Mouse (Mus musculus) erythroid progenitor cell, adult 5-6 weeks (primary cell): ENCODE data around the gene AI464131. TPM values are rescaled to one million over a fixed set of nuclear protein-coding genes. Genes with fewer than 3 reads are reported as not detected.
"Not testable (repeated sequence)": the region's sequence is repeated elsewhere in the genome, so short reads cannot be mapped to it uniquely, and the experiment has no call there.

ENCODE experiments used
- ATAC-seq: replicated peaks from 2 replicates; pipeline ENCODE4 v1.8.0; 2016; ENCODE audit warnings: moderate number of reproducible peaks, mild to moderate bottlenecking, moderate TSS enrichment, inconsistent platforms; ENCODE audit not compliant: poor library complexity, low FRiP score, severe bottlenecking
- total RNA-seq, 2 experiments: library from RNA; stranded (forward) in 1 of 2; stranded (reverse) in 1 of 2; fragments of 150-400 nt in 1 of 2; fragments of 186-747, 209-891 nt in 1 of 2; gene quantifications; 2 replicates each; pipeline versions ENCODE4 v1.2.3 to v1.2.4; 2015 to 2017; ENCODE audit warnings: low replicate concordance in 2 of 2

Gene AI464131
- total RNA-seq, 2 experiments from 2014 or later: 0.45 TPM; not detected in 1

GRCm38 (mm10) chr4:41477648-41478160, 25.2 kb downstream of the AI464131 start:
- ATAC-seq: no peak

GRCm38 (mm10) chr4:41471384-41471689, 31.5 kb downstream of the AI464131 start:
- no peak for ATAC-seq

- no peak for ATAC-seq
These were observed 32.0 kb downstream of the AI464131 start for GRCm38 (mm10) chr4:41470684-41471383.

- no peak for ATAC-seq
These were observed 32.7 kb downstream of the AI464131 start for GRCm38 (mm10) chr4:41470051-41470683.

- no peak for ATAC-seq
These were observed 33.7 kb downstream of the AI464131 start for GRCm38 (mm10) chr4:41469199-41469598.

- no peak for ATAC-seq
These were observed 34.3 kb downstream of the AI464131 start for GRCm38 (mm10) chr4:41468396-41469080.

- no peak for ATAC-seq
These were observed 37.6 kb downstream of the AI464131 start for GRCm38 (mm10) chr4:41465287-41465665.

GRCm38 (mm10) chr4:41464345-41465286, 38.3 kb downstream of the AI464131 start, which contains the start of the genes Kif24 and Nudt2:
TSS of gene Kif24 (minus strand) at chr4:41464887.
TSS of gene Nudt2 (plus strand) at chr4:41465151.
- peak; percentile 94 for ATAC-seq

GRCm38 (mm10) chr4:41463051-41463738, 39.7 kb downstream of the AI464131 start:
- ATAC-seq: not testable (repeated sequence)

- ATAC-seq: no peak
These were observed 42.2 kb downstream of the AI464131 start for GRCm38 (mm10) chr4:41460690-41461089.

- ATAC-seq: no peak
These were observed 55.3 kb downstream of the AI464131 start for GRCm38 (mm10) chr4:41447595-41447994.

Other genes with a start within 250 kb of the AI464131 start
- 52.3 and 55.8 TPM in 2 replicates for gene Ubap2, start 227.9 kb downstream of the AI464131 start, total RNA-seq (2015; ENCODE audit: low replicate concordance)
- gene Ubap2, start 227.9 kb downstream of the AI464131 start, total RNA-seq (2017; ENCODE audit: low replicate concordance): 33.1 and 42.1 TPM in 2 replicates
- gene Dcaf12, start 188.2 kb downstream of the AI464131 start, total RNA-seq (2015; ENCODE audit: low replicate concordance): 58.4 and 77.1 TPM in 2 replicates
- 66.0 and 84.6 TPM in 2 replicates for gene Dcaf12, start 188.2 kb downstream of the AI464131 start, total RNA-seq (2017; ENCODE audit: low replicate concordance)
- gene Ubap1, start 154.1 kb downstream of the AI464131 start, total RNA-seq (2015; ENCODE audit: low replicate concordance): 28.5 and 33.1 TPM in 2 replicates
- gene Ubap1, start 154.1 kb downstream of the AI464131 start, total RNA-seq (2017; ENCODE audit: low replicate concordance): 126 and 198 TPM in 2 replicates
- gene Kif24, start 38.2 kb downstream of the AI464131 start, total RNA-seq (2015; ENCODE audit: low replicate concordance): 80.0 and 122 TPM in 2 replicates
- gene Kif24, start 38.2 kb downstream of the AI464131 start, total RNA-seq (2017; ENCODE audit: low replicate concordance): 92.7 and 96.0 TPM in 2 replicates
- 1.8 TPM in 1 of 2 replicates, not detected in the other for gene Nudt2, start 37.9 kb downstream of the AI464131 start, total RNA-seq (2015; ENCODE audit: low replicate concordance)
- gene Nudt2, start 37.9 kb downstream of the AI464131 start, total RNA-seq (2017; ENCODE audit: low replicate concordance): 18.2 TPM in 1 of 2 replicates, not detected in the other
- gene 1110017D15Rik, start 14.3 kb upstream of the AI464131 start, total RNA-seq (2015; ENCODE audit: low replicate concordance): not detected in 2 replicates
- not detected in 2 replicates for gene 1110017D15Rik, start 14.3 kb upstream of the AI464131 start, total RNA-seq (2017; ENCODE audit: low replicate concordance)
- 1.1 TPM in 1 of 2 replicates, not detected in the other for gene Fam219a, start 66.5 kb upstream of the AI464131 start, total RNA-seq (2015; ENCODE audit: low replicate concordance)
- 0.39 and 0.45 TPM in 2 replicates for gene Fam219a, start 66.5 kb upstream of the AI464131 start, total RNA-seq (2017; ENCODE audit: low replicate concordance)
- not detected in 2 replicates for gene Dnaic1, start 66.7 kb upstream of the AI464131 start, total RNA-seq (2015; ENCODE audit: low replicate concordance)
- gene Dnaic1, start 66.7 kb upstream of the AI464131 start, total RNA-seq (2017; ENCODE audit: low replicate concordance): not detected in 2 replicates
- not detected in 2 replicates for gene Enho, start 137.2 kb upstream of the AI464131 start, total RNA-seq (2015; ENCODE audit: low replicate concordance)
- not detected in 2 replicates for gene Enho, start 137.2 kb upstream of the AI464131 start, total RNA-seq (2017; ENCODE audit: low replicate concordance)
- not detected in 2 replicates for gene Cntfr, start 194.0 kb upstream of the AI464131 start, total RNA-seq (2015; ENCODE audit: low replicate concordance)
- gene Cntfr, start 194.0 kb upstream of the AI464131 start, total RNA-seq (2017; ENCODE audit: low replicate concordance): not detected in 2 replicates
- 6.5 and 28.5 TPM in 2 replicates for gene Il11ra1, start 196.9 kb upstream of the AI464131 start, total RNA-seq (2015; ENCODE audit: low replicate concordance)
- 7.2 TPM in 1 of 2 replicates, not detected in the other for gene Il11ra1, start 196.9 kb upstream of the AI464131 start, total RNA-seq (2017; ENCODE audit: low replicate concordance)
- 2.9 and 9.7 TPM in 2 replicates for gene Rpp25l, start 210.5 kb upstream of the AI464131 start, total RNA-seq (2015; ENCODE audit: low replicate concordance)
- 5.0 and 22.6 TPM in 2 replicates for gene Rpp25l, start 210.5 kb upstream of the AI464131 start, total RNA-seq (2017; ENCODE audit: low replicate concordance)
- 16.8 and 51.2 TPM in 2 replicates for gene Dctn3, start 220.1 kb upstream of the AI464131 start, total RNA-seq (2015; ENCODE audit: low replicate concordance)
- gene Dctn3, start 220.1 kb upstream of the AI464131 start, total RNA-seq (2017; ENCODE audit: low replicate concordance): 18.4 and 33.0 TPM in 2 replicates
- gene Arid3c, start 228.1 kb upstream of the AI464131 start, total RNA-seq (2015; ENCODE audit: low replicate concordance): not detected in 2 replicates
- not detected in 2 replicates for gene Arid3c, start 228.1 kb upstream of the AI464131 start, total RNA-seq (2017; ENCODE audit: low replicate concordance)